In genomic region chr19:8722559-8722906, GRCm38 (mm10) we compare ENCODE assay signal across 8 mouse cellular contexts. TPM values are rescaled to one million over a fixed set of nuclear protein-coding genes. Genes with fewer than 3 reads are reported as not detected.
A peak's percentile ranks its signal among the peaks of the same experiment; 100 is the strongest.
DNase-seq lines count a peak whose midpoint lies in the region; ATAC-seq and TF ChIP-seq lines count a peak whose summit lies in the region.

No protein-coding gene starts in this region.

- TF ChIP-seq CTCF in cerebellum, adult 2 months (IDR thresholded peaks at IDR 0.05; ENCODE audit: borderline replicate concordance, insufficient read depth, low read depth, low read length) = no peak
- no peak for TF ChIP-seq CTCF in spleen, adult 2 months (IDR thresholded peaks at IDR 0.05; ENCODE audit: extremely low read depth, insufficient read depth, insufficient read length, insufficient replicate concordance)

- H3K27ac ChIP-seq in cerebellum, adult 2 months (ENCODE audit: insufficient read depth, low read length) = peak overlapping the region; percentile 99
- H3K27ac ChIP-seq in spleen, adult 2 months (ENCODE audit: insufficient read depth, low read length) = peak overlapping the region; percentile 94
- peak overlapping the region; percentile 97 for H3K27ac ChIP-seq in limb, embryonic 15.5 days
- H3K27ac ChIP-seq in stomach, embryonic 15.5 days = peak overlapping the region; percentile 99

- H3K9me3 ChIP-seq in limb, embryonic 15.5 days = no peaks in the 10 kb centered on the region
- no peaks in the 10 kb centered on the region for H3K9me3 ChIP-seq in stomach, embryonic 15.5 days

- under 1% methylated on average over 5 of the region's 5 CpGs for WGBS in cerebellum, adult 2 months
- 1% methylated on average over 5 of the region's 5 CpGs for WGBS in spleen, adult 2 months
- WGBS in limb, embryonic 15.5 days = under 1% methylated on average over 5 of the region's 5 CpGs
- under 1% methylated on average over 5 of the region's 5 CpGs for WGBS in stomach, embryonic 15.5 days

- peaks cover 19% of the 10 kb centered on the region for H3K36me3 ChIP-seq in spleen, adult 2 months (ENCODE audit: control insufficient read depth, insufficient read depth, low read length)
- H3K36me3 ChIP-seq in limb, embryonic 15.5 days = peaks cover 23% of the 10 kb centered on the region
- peaks cover 28% of the 10 kb centered on the region for H3K36me3 ChIP-seq in stomach, embryonic 15.5 days

- H3K27me3 ChIP-seq in cerebellum, adult 2 months (ENCODE audit: control insufficient read depth, insufficient read depth, low read length) = no peaks in the 10 kb centered on the region
- no peaks in the 10 kb centered on the region for H3K27me3 ChIP-seq in spleen, adult 2 months (ENCODE audit: control insufficient read depth, insufficient read depth, low read length)
- no peaks in the 10 kb centered on the region for H3K27me3 ChIP-seq in limb, embryonic 15.5 days
- H3K27me3 ChIP-seq in stomach, embryonic 15.5 days (replicated peaks) = no peaks in the 10 kb centered on the region

- intact Hi-C loops in left cerebral cortex, postnatal 10 days (cut with DNase I) = no loop called here

- peak overlapping the region; percentile 99 for H3K4me3 ChIP-seq in cerebellum, adult 2 months (replicated peaks; ENCODE audit: insufficient read depth, low read depth, low read length)
- peak overlapping the region; percentile 70 for H3K4me3 ChIP-seq in spleen, adult 2 months (ENCODE audit: extremely low read depth, insufficient read depth, insufficient read length)
- peak overlapping the region; percentile 75 for H3K4me3 ChIP-seq in limb, embryonic 15.5 days
- peak overlapping the region; percentile 77 for H3K4me3 ChIP-seq in stomach, embryonic 15.5 days (replicated peaks)

- peak overlapping the region; percentile 58 for H3K4me2 ChIP-seq in limb, embryonic 15.5 days
- H3K4me2 ChIP-seq in stomach, embryonic 15.5 days = peak overlapping the region; percentile 64

- no peak for TF ChIP-seq POLR2A in cerebellum, adult 2 months (IDR thresholded peaks at IDR 0.05; ENCODE audit: borderline replicate concordance, insufficient read depth, low read length)
- no peak for TF ChIP-seq POLR2A in spleen, adult 2 months (IDR thresholded peaks at IDR 0.05; ENCODE audit: low read depth, low read length)

- ATAC-seq in limb, embryonic 15.5 days (ENCODE audit: insufficient number of reproducible peaks, low FRiP score, low TSS enrichment, low read depth) = no peak
- peak; percentile 3; the same call in 1 of the 2 replicates for ATAC-seq in stomach, embryonic 15.5 days (ENCODE audit: insufficient read depth, low FRiP score, low read depth)
- no peak for ATAC-seq in megakaryocyte progenitor cell, adult 5-6 weeks (replicated peaks; ENCODE audit: poor library complexity)

- peak overlapping the region; percentile 79 for H3K9ac ChIP-seq in limb, embryonic 15.5 days
- H3K9ac ChIP-seq in stomach, embryonic 15.5 days = peak overlapping the region; percentile 88

- peaks cover 10% of the 10 kb centered on the region for H3K4me1 ChIP-seq in cerebellum, adult 2 months (ENCODE audit: control insufficient read depth, insufficient read depth, low read length)
- H3K4me1 ChIP-seq in spleen, adult 2 months (ENCODE audit: control insufficient read depth, insufficient read depth, insufficient read length) = no peaks in the 10 kb centered on the region
- peaks cover 29% of the 10 kb centered on the region for H3K4me1 ChIP-seq in limb, embryonic 15.5 days
- H3K4me1 ChIP-seq in stomach, embryonic 15.5 days = peaks cover 8% of the 10 kb centered on the region; the same call in 1 of the 2 replicates

- no peak for DNase-seq in cerebellum, adult 2 months
- DNase-seq in cerebellum, adult 9-10 months = no peak
- DNase-seq in spleen, adult 2 months (ENCODE audit: low read depth in 1 of 2, low spot score in 2 of 2) = no peak
- no peak for DNase-seq in spleen, postnatal 14 days (ENCODE audit: low spot score in 2 of 2)
- DNase-seq in left cerebral cortex, postnatal 10 days (ENCODE audit: extremely low spot score in 1 of 2, low spot score in 2 of 2) = no peak

RNA-seq across cellular contexts. Expression of gene Slc3a2, which starts 0.6 kb away (rescaled TPM):
- 214 and 221 TPM in 2 replicates for polyA plus RNA-seq in cerebellum, adult 2 months (2012; rRNA removed)
- 122 and 129 TPM in 2 replicates for polyA plus RNA-seq in spleen, adult 2 months (2012; rRNA removed)
- 118 and 148 TPM in 2 replicates for polyA plus RNA-seq in limb, embryonic 15.5 days (2015; fragmentation: Nextera tagmentation; extraction: Ambion mirVana)
- polyA plus RNA-seq in stomach, embryonic 15.5 days (2015; fragmentation: Nextera tagmentation; extraction: Ambion mirVana) = 111 and 122 TPM in 2 replicates
- 69.3 and 73.0 TPM in 2 replicates for total RNA-seq in megakaryocyte progenitor cell, adult 5-6 weeks (2015)
- total RNA-seq in megakaryocyte progenitor cell, adult 5-6 weeks (2017) = 84.0 and 87.7 TPM in 2 replicates
- 100 to 1,000 TPM; 195 to 198 TPM for total RNA-seq in left cerebral cortex, postnatal 10 days (2021)

RNA-seq across cellular contexts. Expression of gene Wdr74, which starts 13.1 kb away (rescaled TPM):
- polyA plus RNA-seq in cerebellum, adult 2 months (2012; rRNA removed) = 55.5 and 57.6 TPM in 2 replicates
- polyA plus RNA-seq in spleen, adult 2 months (2012; rRNA removed) = 26.2 and 30.2 TPM in 2 replicates
- polyA plus RNA-seq in limb, embryonic 15.5 days (2015; fragmentation: Nextera tagmentation; extraction: Ambion mirVana) = 93.8 and 96.0 TPM in 2 replicates
- 76.3 and 90.4 TPM in 2 replicates for polyA plus RNA-seq in stomach, embryonic 15.5 days (2015; fragmentation: Nextera tagmentation; extraction: Ambion mirVana)
- 111 and 112 TPM in 2 replicates for total RNA-seq in megakaryocyte progenitor cell, adult 5-6 weeks (2015)
- total RNA-seq in megakaryocyte progenitor cell, adult 5-6 weeks (2017) = 102 TPM in 2 replicates
- 10 to 100 TPM; 47.3 to 47.4 TPM for total RNA-seq in left cerebral cortex, postnatal 10 days (2021)

RNA-seq across cellular contexts. Expression of gene 1700092M07Rik, which starts 18.0 kb away (rescaled TPM):
- polyA plus RNA-seq in cerebellum, adult 2 months (2012; rRNA removed) = 0.33 and 0.65 TPM in 2 replicates
- not detected in 2 replicates for polyA plus RNA-seq in spleen, adult 2 months (2012; rRNA removed)
- 1.7 and 2.3 TPM in 2 replicates for polyA plus RNA-seq in limb, embryonic 15.5 days (2015; fragmentation: Nextera tagmentation; extraction: Ambion mirVana)
- 1.4 and 1.7 TPM in 2 replicates for polyA plus RNA-seq in stomach, embryonic 15.5 days (2015; fragmentation: Nextera tagmentation; extraction: Ambion mirVana)
- total RNA-seq in megakaryocyte progenitor cell, adult 5-6 weeks (2015) = 1.2 and 4.4 TPM in 2 replicates
- not detected in 2 replicates for total RNA-seq in megakaryocyte progenitor cell, adult 5-6 weeks (2017)
- 1 to 10 TPM; 1.3 to 2.2 TPM for total RNA-seq in left cerebral cortex, postnatal 10 days (2021)

RNA-seq across cellular contexts. Expression of gene Stx5a, which starts 18.7 kb away (rescaled TPM):
- 116 and 119 TPM in 2 replicates for polyA plus RNA-seq in cerebellum, adult 2 months (2012; rRNA removed)
- 52.8 and 53.0 TPM in 2 replicates for polyA plus RNA-seq in spleen, adult 2 months (2012; rRNA removed)
- polyA plus RNA-seq in limb, embryonic 15.5 days (2015; fragmentation: Nextera tagmentation; extraction: Ambion mirVana) = 185 and 189 TPM in 2 replicates
- polyA plus RNA-seq in stomach, embryonic 15.5 days (2015; fragmentation: Nextera tagmentation; extraction: Ambion mirVana) = 132 and 134 TPM in 2 replicates
- 32.5 and 45.3 TPM in 2 replicates for total RNA-seq in megakaryocyte progenitor cell, adult 5-6 weeks (2015)
- total RNA-seq in megakaryocyte progenitor cell, adult 5-6 weeks (2017) = 54.1 and 54.8 TPM in 2 replicates
- 10 to 100 TPM; 68.1 to 69.0 TPM for total RNA-seq in left cerebral cortex, postnatal 10 days (2021)

RNA-seq across cellular contexts. Expression of gene Nxf1, which starts 34.3 kb away (rescaled TPM):
- 134 and 135 TPM in 2 replicates for polyA plus RNA-seq in cerebellum, adult 2 months (2012; rRNA removed)
- 80.2 and 104 TPM in 2 replicates for polyA plus RNA-seq in spleen, adult 2 months (2012; rRNA removed)
- 171 and 188 TPM in 2 replicates for polyA plus RNA-seq in limb, embryonic 15.5 days (2015; fragmentation: Nextera tagmentation; extraction: Ambion mirVana)
- 159 and 160 TPM in 2 replicates for polyA plus RNA-seq in stomach, embryonic 15.5 days (2015; fragmentation: Nextera tagmentation; extraction: Ambion mirVana)
- total RNA-seq in megakaryocyte progenitor cell, adult 5-6 weeks (2015) = 339 and 367 TPM in 2 replicates
- total RNA-seq in megakaryocyte progenitor cell, adult 5-6 weeks (2017) = 76.5 and 91.9 TPM in 2 replicates
- total RNA-seq in left cerebral cortex, postnatal 10 days (2021) = 10 to 100 TPM; 72.7 to 76.2 TPM
